Mouse (Mus musculus) stomach, postnatal 0 days (tissue): Measurements from ENCODE around the gene G6pc3.

ENCODE experiments used
- CTCF ChIP-seq: IDR thresholded peaks from 2 replicates; pipeline ENCODE4 v1.5.1; 2016; ENCODE audit warnings: antibody characterized with exemption, low read depth, mild to moderate bottlenecking, moderate library complexity
- EP300 ChIP-seq: optimal IDR thresholded peaks from 2 replicates; pipeline ENCODE3; 2016; ENCODE audit warnings: antibody characterized with exemption

GRCm38 (mm10) chr11:102188980-102189379 lies 440 bp upstream of the G6pc3 start:
- no peak for TF ChIP-seq CTCF
- no peak for TF ChIP-seq EP300
